Mouse (Mus musculus) limb, embryonic 11.5 days (tissue): Measurements from ENCODE around the gene Spsb3. TPM values are rescaled to one million over a fixed set of nuclear protein-coding genes. Genes with fewer than 3 reads are reported as not detected.

ENCODE experiments used
- ATAC-seq: fragments of 200-750 bp; cut with Nextera tagmentation; 2 replicates; pipeline ENCODE4 v1.8.0; 2017; ENCODE audit warnings: low read depth; ENCODE audit not compliant: insufficient number of reproducible peaks, low FRiP score, low TSS enrichment
- DNase-seq: peaks from one replicate; pipeline ENCODE4 v3.0.0-alpha.2; 2015; ENCODE audit warnings: low spot score
- H3K27ac ChIP-seq: fragments of 300-500 bp; sonication (generic); replicated peaks from 2 replicates; pipeline ENCODE4 v1.5.1; 2014; ENCODE audit warnings: low read depth, mild to moderate bottlenecking, low read length
- H3K27me3 ChIP-seq: fragments of 300-500 bp; sonication (generic); 2 replicates; pipeline ENCODE4 v1.6.1; 2014; ENCODE audit warnings: mild to moderate bottlenecking, low read length, mixed read lengths; ENCODE audit not compliant: control insufficient read depth, insufficient read depth
- H3K36me3 ChIP-seq: fragments of 300-500 bp; sonication (generic); 2 replicates; pipeline ENCODE4 v1.6.1; 2014; ENCODE audit warnings: mild to moderate bottlenecking, low read length, moderate library complexity, mixed read lengths; ENCODE audit not compliant: control insufficient read depth, insufficient read depth
- H3K4me1 ChIP-seq: fragments of 300-500 bp; sonication (generic); 2 replicates; pipeline ENCODE4 v1.6.1; 2014; ENCODE audit warnings: low read length, mixed read lengths; ENCODE audit not compliant: control insufficient read depth, insufficient read depth
- H3K4me2 ChIP-seq: fragments of 300-500 bp; sonication (generic); 2 replicates; pipeline ENCODE4 v1.6.1; 2014; ENCODE audit warnings: low read depth, mild to moderate bottlenecking, moderate library complexity; ENCODE audit not compliant: severe bottlenecking
- H3K4me3 ChIP-seq: fragments of 300-500 bp; sonication (generic); 2 replicates; pipeline ENCODE4 v1.5.1; 2014; ENCODE audit warnings: low read depth, low read length
- H3K9ac ChIP-seq: fragments of 300-500 bp; sonication (generic); 2 replicates; pipeline ENCODE4 v1.6.1; 2014; ENCODE audit warnings: mild to moderate bottlenecking, low read length
- H3K9me3 ChIP-seq: fragments of 300-500 bp; sonication (generic); 2 replicates; pipeline ENCODE4 v1.6.1; 2016; ENCODE audit warnings: low read length; ENCODE audit not compliant: control insufficient read depth
- WGBS: fragments of 180-500 bp; shearing (Covaris S2); extraction: QIAGEN DNeasy Blood & Tissue Kit; methylation state at CpG from one replicate; pipeline ENCODE4 v1.1.7; 2014; 5-methylcytosine and 5-hydroxymethylcytosine counted together
- polyA plus RNA-seq: library from polyadenylated mRNA; unstranded; fragments of >200 nt; fragmentation: Nextera tagmentation; extraction: Ambion mirVana; gene quantifications from 2 replicates; pipeline ENCODE4 v1.2.1, GENCODE M21; 2014

Gene Spsb3
- polyA plus RNA-seq, 1 experiment from 2014 or later: 42.1 TPM

GRCm38 (mm10) chr17:24896241-24896992, 10.0 kb downstream of the Spsb3 start, which contains the start of gene Nme3:
TSS of gene Nme3 (plus strand) at chr17:24896500.
- Histone ChIP-seq H3K4me2 (peak within 1 kb of the TSS; percentile 59), H3K27me3 (no peaks in the 10 kb centered on the region), H3K36me3 (peaks cover 37% of the 10 kb centered on the region), H3K9ac (peak within 1 kb of the TSS; percentile 70), H3K27ac (peak within 1 kb of the TSS; percentile 1; the same call in 1 of the 2 replicates), H3K4me1 (peaks cover 25% of the 10 kb centered on the region), H3K9me3 (no peaks in the 10 kb centered on the region), H3K4me3 (peak within 1 kb of the TSS; percentile 81)
- peak; percentile 64; the same call in 1 of the 2 replicates for ATAC-seq
- peak; percentile 81 for DNase-seq
- WGBS: 1% methylated on average over 50 of the region's 50 CpGs

GRCm38 (mm10) chr17:24896993-24897269, 10.5 kb downstream of the Spsb3 start:
- peak overlapping the region; percentile 59 for H3K4me2 ChIP-seq
- H3K4me3 ChIP-seq: peak overlapping the region; percentile 81
- WGBS: 44% methylated on average over 11 of the region's 11 CpGs
- H3K9me3 ChIP-seq: no peaks in the 10 kb centered on the region
- H3K36me3 ChIP-seq: peaks cover 40% of the 10 kb centered on the region
- peak overlapping the region; percentile 66 for H3K9ac ChIP-seq
- H3K27ac ChIP-seq: no peak overlapping the region
- ATAC-seq: no peak
- no peaks in the 10 kb centered on the region for H3K27me3 ChIP-seq
- H3K4me1 ChIP-seq: peaks cover 25% of the 10 kb centered on the region
- DNase-seq: no peak

- H3K27ac ChIP-seq: no peak overlapping the region
- H3K27me3 ChIP-seq: no peaks in the 10 kb centered on the region
- DNase-seq: no peak
- H3K9me3 ChIP-seq: no peaks in the 10 kb centered on the region
- peaks cover 25% of the 10 kb centered on the region for H3K4me1 ChIP-seq
- no peak for ATAC-seq
- no peak overlapping the region for H3K4me2 ChIP-seq
- H3K36me3 ChIP-seq: peaks cover 39% of the 10 kb centered on the region
- WGBS: 84% methylated on average over 4 of the region's 4 CpGs
- no peak overlapping the region for H3K9ac ChIP-seq
- peak overlapping the region; percentile 81; the same call in 1 of the 2 replicates for H3K4me3 ChIP-seq
Measured at GRCm38 (mm10) chr17:24897600-24897999, 11.2 kb downstream of the Spsb3 start.

DNA sequence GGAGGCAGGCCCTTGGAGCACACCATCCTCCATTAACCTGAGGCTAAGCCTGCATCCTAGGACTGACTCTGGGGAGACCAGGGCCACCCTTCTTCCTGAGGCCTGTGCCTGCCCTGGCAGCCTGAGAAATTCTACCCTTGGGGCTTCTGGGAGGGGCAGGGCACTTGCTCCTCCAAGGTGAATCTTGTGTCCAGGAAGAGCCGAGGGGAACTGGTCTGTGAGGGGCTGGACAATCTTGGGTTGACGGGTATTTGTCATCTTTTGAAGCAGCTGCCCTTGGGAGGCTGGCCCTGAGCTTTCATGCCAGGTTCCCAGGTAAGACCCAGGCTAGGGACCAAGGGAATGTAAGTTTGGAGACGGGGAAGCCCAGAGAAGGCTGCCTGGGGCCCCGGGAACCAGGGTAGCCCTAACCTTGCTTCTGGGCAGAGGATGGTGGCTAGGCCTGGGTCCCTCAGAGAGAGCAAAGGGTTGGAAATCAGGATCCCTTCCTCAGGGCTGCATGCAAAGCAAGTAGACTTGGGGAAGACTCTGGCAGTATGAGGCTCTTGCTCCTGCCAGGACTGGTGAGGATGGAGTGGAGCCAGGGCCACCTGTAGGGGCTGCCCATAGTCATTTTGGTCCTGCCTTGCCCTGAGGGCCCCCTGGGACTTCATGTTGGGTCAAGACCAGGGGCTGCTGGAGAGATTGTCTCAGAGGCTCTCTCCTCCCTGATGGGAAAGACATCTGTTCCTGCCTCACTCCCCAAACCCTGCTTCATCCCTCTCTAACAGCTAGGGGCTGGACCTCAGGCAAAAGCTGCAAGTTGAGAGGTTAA, 11.8 kb downstream of the Spsb3 start:
- no peak overlapping the region for H3K4me2 ChIP-seq
- 84% methylated on average over 4 of the region's 4 CpGs for WGBS

GRCm38 (mm10) chr17:24899153-24899552, 12.7 kb downstream of the Spsb3 start:
- peaks cover 42% of the 10 kb centered on the region for H3K36me3 ChIP-seq
- WGBS: 89% methylated on average over 5 of the region's 5 CpGs
- no peaks in the 10 kb centered on the region for H3K9me3 ChIP-seq
- H3K27me3 ChIP-seq: no peaks in the 10 kb centered on the region
- no peak for ATAC-seq
- H3K9ac ChIP-seq: no peak overlapping the region
- no peak overlapping the region for H3K4me2 ChIP-seq
- H3K4me3 ChIP-seq: no peak overlapping the region
- H3K4me1 ChIP-seq: peaks cover 20% of the 10 kb centered on the region
- H3K27ac ChIP-seq: no peak overlapping the region
- DNase-seq: no peak

More for the DNA sequence above, 11.8 kb downstream of the Spsb3 start:
- Histone ChIP-seq H3K27me3 (no peaks in the 10 kb centered on the region), H3K9me3 (no peaks in the 10 kb centered on the region), H3K9ac (no peak overlapping the region; the same call in 1 of the 2 replicates), H3K36me3 (peaks cover 38% of the 10 kb centered on the region), H3K27ac (no peak overlapping the region), H3K4me3 (no peak overlapping the region), H3K4me1 (peaks cover 25% of the 10 kb centered on the region)
- DNase-seq (no peak), ATAC-seq (no peak)

DNA sequence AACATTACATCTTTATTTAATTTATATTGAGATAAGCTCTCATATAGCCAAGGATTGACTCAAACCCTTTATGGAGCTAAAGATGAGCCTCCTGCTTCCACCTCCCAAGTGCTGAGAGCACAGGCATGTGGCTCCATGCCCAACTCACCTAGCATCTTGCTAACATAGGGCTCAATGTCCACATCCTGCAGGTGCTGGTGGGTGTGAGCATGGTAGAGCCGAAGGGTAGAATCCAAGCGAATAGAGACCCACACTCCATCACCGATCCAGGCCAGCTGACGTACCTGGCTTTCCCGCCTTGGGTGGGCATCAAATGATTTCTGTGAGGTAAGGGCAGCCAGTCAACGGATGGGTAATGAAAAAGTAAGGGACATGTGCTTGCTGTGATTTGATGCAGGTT, 13.6 kb downstream of the Spsb3 start:
- H3K36me3 ChIP-seq: peaks cover 48% of the 10 kb centered on the region
- WGBS: 94% methylated on average over 6 of the region's 6 CpGs
- H3K27me3 ChIP-seq: no peaks in the 10 kb centered on the region
- DNase-seq (no peak), ATAC-seq (no peak)
- no peak overlapping the region for H3K27ac ChIP-seq
- H3K4me2 ChIP-seq: no peak overlapping the region
- H3K4me3 ChIP-seq: no peak overlapping the region
- no peaks in the 10 kb centered on the region for H3K9me3 ChIP-seq
- no peak overlapping the region for H3K9ac ChIP-seq
- H3K4me1 ChIP-seq: peaks cover 17% of the 10 kb centered on the region

DNA sequence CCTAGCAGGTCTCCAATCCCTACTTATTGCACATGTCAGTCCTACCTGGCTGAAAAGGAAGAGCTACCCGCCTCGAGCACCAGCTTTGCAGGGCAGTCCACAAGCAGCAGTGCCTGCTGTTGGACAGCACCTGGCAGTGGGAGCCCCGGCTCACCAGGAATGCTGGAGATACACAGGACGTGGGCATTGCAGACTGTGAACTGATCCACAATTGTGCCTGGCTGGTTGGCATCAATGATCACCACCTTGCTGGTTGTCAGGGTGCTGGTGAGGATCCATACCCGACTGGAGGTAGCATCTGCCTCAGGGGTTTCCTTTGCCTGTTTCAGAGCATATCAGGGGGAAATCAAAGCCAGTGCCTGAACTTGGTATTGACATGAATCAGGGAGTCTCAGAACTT, 15.7 kb downstream of the Spsb3 start:
- no peaks in the 10 kb centered on the region for H3K9me3 ChIP-seq
- H3K36me3 ChIP-seq: peaks cover 51% of the 10 kb centered on the region
- H3K27me3 ChIP-seq: no peaks in the 10 kb centered on the region
- ATAC-seq (no peak), DNase-seq (no peak)
- no peak overlapping the region for H3K4me3 ChIP-seq
- H3K4me1 ChIP-seq: peaks cover 3% of the 10 kb centered on the region; the same call in 1 of the 2 replicates
- 86% methylated on average over 5 of the region's 5 CpGs for WGBS
- H3K27ac ChIP-seq: no peak overlapping the region
- H3K9ac ChIP-seq: no peak overlapping the region
- H3K4me2 ChIP-seq: no peak overlapping the region

- WGBS: 68% methylated on average over 9 of the region's 9 CpGs
- Histone ChIP-seq H3K9ac (no peak overlapping the region), H3K9me3 (no peaks in the 10 kb centered on the region), H3K4me1 (no peaks in the 10 kb centered on the region; the same call in 1 of the 2 replicates), H3K27ac (no peak overlapping the region), H3K4me3 (no peak overlapping the region), H3K4me2 (no peak overlapping the region), H3K36me3 (peaks cover 47% of the 10 kb centered on the region), H3K27me3 (no peaks in the 10 kb centered on the region)
- DNase-seq (no peak), ATAC-seq (no peak)
Measured at GRCm38 (mm10) chr17:24902671-24903474, 16.4 kb downstream of the Spsb3 start.
